Mouse (Mus musculus): ENCODE data around the gene Ccnk.

GRCm38 (mm10) chr12:108240401-108240890, 61.1 kb downstream of the Ccnk start:
- no peak for TF ChIP-seq CTCF (IDR thresholded peaks at IDR 0.05; ENCODE audit: borderline replicate concordance, insufficient read depth, low read length)
- TF ChIP-seq POLR2A (IDR thresholded peaks at IDR 0.05; ENCODE audit: low read depth, low read length), result no peak

All from embryonic fibroblast, embryonic 13.5 days (primary cell).